Mouse (Mus musculus) v-Abl transformed pro-B cells (cell line): ENCODE data around the gene Fam110a.

Source experiments
- in situ Hi-C, 2 experiments: fragments of 400-800 bp; cut with MboI; formaldehyde crosslinking; loops; one replicate each; pipeline ENCODE4 v1.15.1; 2025; ENCODE audit not compliant: unreplicated experiment in 2 of 2

Fam110a gene

DNA sequence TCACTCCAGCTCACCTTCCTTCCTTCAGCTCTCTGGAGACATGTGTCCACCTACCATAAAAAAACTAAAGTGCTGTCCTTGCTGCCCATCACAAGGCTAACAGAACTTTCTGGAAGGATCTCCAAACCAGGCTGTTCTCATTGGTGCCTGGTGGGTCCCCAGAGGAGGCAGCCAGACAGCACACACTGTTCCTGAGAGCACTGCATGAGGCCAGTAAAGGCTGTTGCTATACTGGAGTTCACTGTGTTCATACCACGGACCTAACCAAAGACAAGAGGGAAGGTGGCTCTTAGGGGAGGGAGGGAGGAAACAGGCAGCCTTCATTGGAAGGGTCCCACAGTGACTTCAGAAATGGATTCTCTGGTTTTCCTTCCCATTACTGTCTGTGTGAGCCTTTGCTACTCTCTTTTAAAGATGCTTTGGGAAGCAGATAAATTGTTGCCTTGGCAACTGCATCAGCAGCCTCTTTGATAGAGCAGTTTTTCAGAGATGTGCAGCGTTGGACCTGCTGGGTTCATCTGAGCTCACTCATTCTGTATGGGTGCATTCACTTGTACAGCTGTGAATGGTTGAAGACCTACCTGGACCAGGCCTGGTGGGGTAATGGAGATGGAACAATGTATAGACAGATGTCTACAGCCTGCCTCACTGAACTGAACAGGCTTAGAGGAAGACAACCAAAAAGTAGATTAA is 30.8 kb downstream of the Fam110a start:
- in situ Hi-C loops = loop anchor here in 1 of 2 experiments (10.0 to 25.0 kb wide), 2 partner anchors 138 to 416 kb away; partner anchors contain the start of gene Scrt2

DNA sequence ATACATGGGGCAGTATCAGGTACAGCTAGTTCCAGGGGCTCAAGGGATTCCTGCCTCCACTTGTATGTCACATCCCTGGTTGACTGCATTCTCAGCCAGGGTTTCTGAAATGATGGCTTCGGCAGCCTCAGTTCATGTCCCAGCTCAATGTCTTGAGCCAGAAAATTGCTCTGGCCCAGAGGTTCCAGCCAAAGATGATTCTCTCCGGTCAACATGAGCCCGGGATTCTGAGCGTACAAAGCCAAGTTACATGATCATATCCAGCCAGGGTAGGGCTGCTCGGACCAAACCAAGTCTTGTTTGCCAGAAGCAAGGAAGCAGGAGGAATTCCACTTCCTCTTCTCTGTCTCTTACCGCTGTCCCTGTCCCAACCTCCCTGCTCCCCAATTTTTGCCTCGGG is 31.7 kb downstream of the Fam110a start:
- in situ Hi-C loops = loop anchor here in 1 of 2 experiments (10.0 to 25.0 kb wide), 2 partner anchors 139 to 416 kb away; partner anchors contain the start of gene Scrt2

DNA sequence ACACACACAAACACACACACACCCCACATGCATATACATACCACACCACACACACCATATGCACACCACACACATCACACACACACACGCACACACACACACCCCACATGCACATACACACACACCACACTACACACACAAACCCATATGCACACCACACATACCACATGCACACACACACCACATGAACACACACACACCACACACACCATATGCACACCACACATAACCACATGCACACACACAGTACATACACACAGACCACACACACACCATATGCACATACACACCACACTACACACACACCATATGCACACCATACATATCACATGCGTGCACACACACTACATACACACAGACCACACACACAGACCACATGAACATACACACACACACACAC is 32.4 kb downstream of the Fam110a start:
- in situ Hi-C loops = loop anchor here in 1 of 2 experiments (10.0 to 25.0 kb wide), 2 partner anchors 140 to 417 kb away; partner anchors contain the start of gene Scrt2

DNA sequence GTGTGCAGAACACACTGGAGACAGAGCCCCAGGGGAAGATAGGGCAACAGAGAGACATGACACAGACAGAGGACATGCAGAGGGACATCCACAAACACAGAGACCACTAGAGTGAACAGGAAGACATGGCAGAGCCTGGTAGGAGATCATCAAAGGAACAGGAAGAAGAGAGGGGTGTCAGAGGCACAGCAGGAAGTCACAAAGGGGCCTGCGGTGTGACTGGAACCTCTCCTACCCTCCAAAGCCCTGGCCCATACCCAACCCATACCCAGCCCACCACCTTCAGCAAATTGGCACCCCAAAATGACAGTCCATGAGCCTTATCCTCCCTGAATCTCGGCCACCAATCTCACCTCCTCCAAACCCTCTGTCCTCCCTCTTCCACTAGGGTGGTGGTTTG is 35.9 kb downstream of the Fam110a start:
- in situ Hi-C loops = loop anchor here in 1 of 2 experiments (5.0 to 25.0 kb wide), 3 partner anchors 53 to 421 kb away; partner anchors contain the start of genes Scrt2 and Slc52a3

DNA sequence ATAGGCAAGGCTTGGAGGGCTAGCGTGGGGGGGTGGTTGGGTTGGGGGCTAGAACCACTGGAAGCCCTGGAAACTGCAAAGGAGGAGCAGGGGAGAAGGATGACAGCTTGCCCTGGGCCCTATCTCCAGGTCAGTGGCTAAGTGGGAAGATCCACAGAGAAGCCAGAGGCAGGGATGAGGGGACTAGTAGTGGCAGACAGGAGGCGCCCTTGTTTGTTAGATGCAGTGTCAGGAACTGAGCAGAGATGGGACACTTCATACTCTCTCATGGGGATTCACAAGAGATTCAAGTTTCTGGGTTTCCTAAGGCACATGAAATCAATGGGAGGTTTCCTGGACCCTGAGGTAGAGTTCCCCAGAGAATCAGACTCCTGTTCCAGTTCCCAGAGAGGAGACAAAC is 38.8 kb downstream of the Fam110a start:
- in situ Hi-C loops = loop anchor here in 1 of 2 experiments (5.0 to 25.0 kb wide), 3 partner anchors 56 to 424 kb away; partner anchors contain the start of genes Scrt2 and Slc52a3

DNA sequence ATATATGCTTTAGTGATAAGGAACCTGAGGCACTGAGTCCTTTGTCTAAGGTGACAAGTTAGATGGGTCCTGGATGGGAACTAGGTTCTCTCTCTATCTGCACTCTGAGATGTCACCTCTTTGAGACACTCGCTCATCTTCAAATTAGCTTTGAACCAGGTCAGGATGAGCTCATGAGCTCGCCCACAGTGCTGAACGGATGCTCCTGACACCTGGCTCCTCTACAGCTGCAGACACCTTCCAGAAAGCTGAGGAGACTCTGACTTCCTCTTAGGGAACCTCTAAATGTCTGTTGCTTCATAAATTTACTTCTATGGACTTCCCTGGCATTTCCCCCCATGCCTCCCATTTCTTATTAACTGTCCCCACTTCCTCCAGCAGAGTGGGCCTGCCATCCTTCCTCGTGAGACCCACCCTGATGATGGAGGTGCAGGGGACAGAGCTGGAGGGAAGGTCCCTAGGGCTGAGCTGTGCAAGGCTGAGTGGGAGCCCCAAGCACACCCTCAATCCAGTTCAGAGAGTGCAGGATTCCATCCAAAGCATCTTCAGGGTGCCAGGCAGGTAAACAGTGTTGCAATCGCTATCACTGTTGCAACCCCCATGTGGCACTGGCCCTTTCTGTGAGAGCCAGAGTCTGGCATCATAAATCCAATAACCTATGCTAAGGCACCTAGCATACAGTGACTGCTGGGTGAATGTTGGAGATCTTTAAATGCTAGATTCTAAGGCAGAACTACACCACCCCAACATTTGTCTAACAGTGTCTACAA is 40.2 kb downstream of the Fam110a start:
- in situ Hi-C loops = loop anchor here (5.0 to 25.0 kb wide), 5 partner anchors 57 to 425 kb away; partner anchors contain the start of genes Scrt2 (in 1 of the 2), Slc52a3 (in 1 of the 2) and Srxn1 (in 1 of the 2)

DNA sequence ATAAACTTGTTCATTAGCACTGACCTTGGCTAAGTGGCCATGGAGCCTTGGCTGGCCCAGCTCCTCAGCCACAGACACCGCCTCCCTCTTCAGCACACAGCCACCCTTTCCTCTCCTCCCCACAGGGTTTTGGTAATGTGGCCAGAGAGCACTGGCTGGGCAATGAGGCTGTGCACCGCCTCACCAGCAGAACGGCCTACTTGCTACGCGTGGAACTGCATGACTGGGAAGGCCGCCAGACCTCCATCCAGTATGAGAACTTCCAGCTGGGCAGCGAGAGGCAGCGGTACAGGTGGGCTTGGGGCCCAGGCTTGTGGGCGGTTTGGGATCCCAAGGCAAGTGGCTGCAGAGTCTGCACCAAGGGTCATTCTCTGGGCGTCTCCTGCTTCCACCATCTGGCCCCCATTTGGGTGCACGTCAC is 41.2 kb downstream of the Fam110a start:
- in situ Hi-C loops = loop anchor here (5.0 to 25.0 kb wide), 3 partner anchors 149 to 259 kb away; partner anchors contain the start of genes Scrt2 (in 1 of the 2) and Srxn1 (in 1 of the 2)

DNA sequence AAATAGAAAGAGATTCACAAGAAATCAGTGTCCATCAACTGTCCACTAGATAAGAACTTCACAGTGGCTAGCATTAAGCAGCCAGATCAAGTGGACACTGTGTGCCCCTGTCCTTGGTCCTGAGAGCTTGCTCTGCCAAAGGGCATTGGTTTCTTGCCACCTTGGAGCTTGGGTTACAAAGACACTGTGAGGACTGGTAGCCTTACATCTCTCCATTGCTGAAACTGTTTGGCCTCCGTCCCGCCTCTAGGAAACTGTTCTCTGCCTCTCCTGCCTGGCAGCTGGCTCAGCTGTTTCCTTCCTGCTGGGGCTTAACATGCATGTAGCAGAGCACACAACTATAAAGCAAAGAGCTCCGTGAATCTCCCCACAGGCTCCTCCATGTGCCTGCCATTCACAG is 42.1 kb downstream of the Fam110a start:
- in situ Hi-C loops = loop anchor here (5.0 to 25.0 kb wide), 3 partner anchors 149 to 259 kb away; partner anchors contain the start of genes Scrt2 (in 1 of the 2) and Srxn1 (in 1 of the 2)

DNA sequence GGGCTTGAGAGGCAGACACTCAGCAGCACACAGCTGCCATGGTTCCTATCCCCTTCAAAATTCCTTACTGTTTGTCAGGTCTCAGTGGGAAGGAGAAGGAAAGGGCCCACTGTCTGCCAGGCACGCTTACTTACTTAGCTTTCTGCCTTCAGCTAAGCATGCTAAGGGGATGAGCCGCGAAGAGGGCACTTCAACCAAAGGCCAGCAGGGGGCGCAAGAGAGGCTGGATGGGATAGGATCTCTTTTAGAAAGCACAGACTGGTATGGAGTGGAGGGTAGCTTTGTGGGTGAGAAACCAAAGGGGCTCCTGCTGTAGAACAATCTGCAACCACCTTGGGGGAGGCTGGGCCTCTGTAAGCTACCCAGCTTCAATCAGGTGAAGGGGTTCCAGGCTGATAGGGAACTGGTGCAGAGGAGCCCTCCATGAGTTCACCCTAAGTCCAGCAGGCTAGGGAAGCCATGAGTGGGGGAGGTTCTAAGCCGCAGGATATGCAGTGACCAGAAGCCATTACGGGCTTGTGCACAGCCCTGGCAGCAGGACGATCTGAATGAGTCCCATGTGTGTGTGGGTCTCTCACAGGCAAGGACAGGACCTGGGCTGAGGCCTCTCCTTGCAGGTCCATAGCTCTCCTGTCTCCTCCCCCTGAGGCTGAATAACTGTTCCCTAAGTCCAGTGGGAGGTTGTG is 49.5 kb downstream of the Fam110a start:
- in situ Hi-C loops = loop anchor here (5.0 to 25.0 kb wide), 4 partner anchors 67 to 432 kb away; partner anchors contain the start of genes Scrt2 (in 1 of the 2), Slc52a3 (in 1 of the 2) and Srxn1 (in 1 of the 2)

DNA sequence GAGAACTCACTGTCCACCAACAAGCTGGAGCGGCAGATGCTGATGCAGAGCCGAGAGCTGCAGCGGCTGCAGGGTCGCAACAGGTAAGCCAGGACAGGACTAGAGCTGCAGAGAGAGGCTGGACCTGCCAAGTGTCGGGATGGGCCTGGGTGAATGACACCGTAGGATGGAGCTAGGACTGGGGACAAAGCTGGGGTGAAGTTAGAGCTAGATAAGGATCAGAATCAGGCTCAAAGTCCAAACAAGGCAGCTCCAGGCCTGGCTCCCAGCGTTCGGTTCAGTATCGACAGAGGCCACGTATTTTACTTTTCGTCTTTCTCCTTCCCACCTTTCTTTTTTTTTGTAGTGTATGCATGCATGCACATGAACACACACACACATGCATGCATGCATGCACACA is 52.9 kb downstream of the Fam110a start:
- in situ Hi-C loops = loop anchor here in 1 of 2 experiments (25.0 kb wide), 1 partner anchor 160 kb away; the partner anchor contains the start of gene Scrt2

DNA sequence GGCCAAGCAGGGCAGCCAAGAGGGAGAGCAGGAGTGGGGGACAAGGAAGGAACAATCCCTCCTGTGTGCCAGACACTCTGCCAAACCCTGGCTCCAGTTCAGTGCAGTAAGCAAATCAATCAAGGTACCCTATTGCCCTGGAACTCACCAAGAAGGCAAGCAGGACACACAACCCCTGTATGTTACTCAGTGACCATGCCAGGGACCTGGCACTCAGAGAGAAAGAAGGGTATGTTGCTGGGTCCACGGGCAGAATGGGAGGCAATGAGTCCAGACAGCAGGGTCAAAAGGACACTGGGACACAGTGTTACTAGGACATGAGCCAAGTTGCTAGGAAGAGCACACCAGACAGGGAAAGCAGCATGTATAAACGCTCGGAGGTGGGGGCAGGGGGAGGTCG is 54.3 kb downstream of the Fam110a start:
- in situ Hi-C loops = loop anchor here in 1 of 2 experiments (25.0 kb wide), 1 partner anchor 162 kb away; the partner anchor contains the start of gene Scrt2

DNA sequence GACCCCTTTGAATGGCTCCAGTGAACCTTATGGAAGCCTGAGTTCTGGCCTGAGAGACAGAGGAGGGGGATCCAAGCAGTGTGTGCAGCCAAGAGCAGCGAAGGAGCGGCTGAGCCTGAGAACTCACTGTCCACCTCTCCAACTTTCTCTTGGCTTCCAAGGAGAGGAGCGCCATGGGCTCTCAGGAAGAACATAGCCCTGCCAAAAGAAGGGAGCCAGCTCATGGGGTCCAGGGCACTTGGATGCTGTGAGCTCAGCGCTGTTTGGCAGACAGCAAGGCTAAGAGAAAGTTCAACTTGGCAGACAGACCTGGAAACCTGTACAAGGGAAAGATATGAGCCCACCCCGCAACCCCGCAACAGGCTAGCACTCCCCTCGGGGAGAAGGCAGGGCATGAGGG is 55.7 kb downstream of the Fam110a start:
- in situ Hi-C loops = no loop called here

DNA sequence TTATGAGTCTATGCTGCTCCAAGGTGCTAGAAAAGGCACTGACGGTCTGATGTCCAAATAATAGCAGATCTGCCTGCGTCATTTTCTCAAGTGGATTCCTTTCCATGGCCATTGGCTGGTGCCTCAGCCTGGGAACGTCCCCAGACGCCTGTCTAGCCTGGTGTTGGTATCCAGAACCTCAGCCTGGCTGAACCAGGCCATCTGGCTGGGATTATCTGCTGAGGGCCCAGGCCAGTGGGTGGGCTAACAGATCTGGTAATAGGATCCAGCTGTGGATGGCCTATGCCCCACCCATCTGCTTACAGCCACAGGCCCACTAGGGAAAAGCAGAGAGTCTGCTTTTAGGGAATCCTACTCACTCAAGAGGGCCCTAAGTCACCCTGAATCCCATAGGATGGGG is 58.4 kb downstream of the Fam110a start:
- in situ Hi-C loops = no loop called here

DNA sequence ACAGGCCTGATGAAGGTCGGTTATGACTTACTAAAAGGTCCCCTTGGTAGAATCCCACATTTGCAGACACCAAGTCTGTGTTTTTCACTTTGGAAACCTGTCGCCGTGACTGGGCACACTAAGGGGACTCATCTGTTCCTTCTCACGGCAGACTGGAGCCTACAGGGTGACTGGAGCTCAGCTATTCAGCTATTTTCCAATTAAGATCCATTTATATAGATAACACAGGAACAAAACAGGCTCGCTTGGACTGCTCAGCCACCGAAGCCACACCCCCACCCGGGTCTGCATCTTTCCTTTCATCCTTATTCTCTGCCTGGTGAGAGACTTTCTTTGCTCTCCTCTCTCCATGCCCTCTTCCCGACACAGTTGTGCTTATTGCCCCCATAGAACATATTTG is 59.0 kb downstream of the Fam110a start:
- in situ Hi-C loops = no loop called here
